Mouse (Mus musculus): ENCODE data around the gene Arhgap24.

The Arhgap24 gene

DNA sequence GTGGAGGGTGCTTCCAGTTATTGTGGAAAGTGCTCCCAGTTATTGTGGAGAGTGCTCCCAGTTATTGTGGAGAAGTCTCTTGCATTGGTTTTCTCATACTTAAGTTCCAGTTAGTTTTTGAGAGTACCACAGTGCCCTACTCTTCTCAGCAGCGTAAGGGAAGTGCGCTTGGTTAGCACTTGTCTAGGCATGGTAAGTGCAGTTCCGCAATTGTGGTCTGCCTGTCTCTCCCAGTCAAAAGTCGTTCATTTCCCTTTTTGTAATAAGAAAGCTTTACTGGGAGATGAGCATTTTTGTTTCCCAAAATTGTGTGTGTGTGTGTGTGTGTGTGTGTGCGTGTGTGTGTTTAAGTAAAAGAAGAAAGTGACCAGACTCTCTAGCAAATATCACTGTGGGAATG, 17.6 kb downstream of the Arhgap24 start:
- DNase-seq (ENCODE audit: low spot score in 2 of 2), result no peak

DNA sequence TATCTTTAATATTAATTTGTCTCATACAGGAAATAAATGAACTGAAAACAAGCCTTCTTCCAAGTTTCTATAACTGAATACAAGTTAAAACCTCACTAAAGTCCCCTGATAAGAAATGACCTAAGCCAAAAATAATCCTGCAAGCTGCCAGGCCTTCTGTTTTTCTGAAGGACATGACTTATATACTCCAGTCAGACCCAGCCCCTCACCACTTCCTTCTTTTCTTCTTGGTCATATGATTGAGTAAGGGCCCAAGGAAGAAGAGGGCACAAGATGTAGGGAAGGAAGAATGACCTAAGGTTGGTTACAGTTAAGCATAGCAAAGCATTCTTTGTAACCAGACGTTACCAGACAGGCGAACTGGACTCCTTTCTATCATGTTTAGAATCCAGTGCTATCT, 21.1 kb downstream of the Arhgap24 start:
- DNase-seq (ENCODE audit: low spot score in 2 of 2), result no peak

DNA sequence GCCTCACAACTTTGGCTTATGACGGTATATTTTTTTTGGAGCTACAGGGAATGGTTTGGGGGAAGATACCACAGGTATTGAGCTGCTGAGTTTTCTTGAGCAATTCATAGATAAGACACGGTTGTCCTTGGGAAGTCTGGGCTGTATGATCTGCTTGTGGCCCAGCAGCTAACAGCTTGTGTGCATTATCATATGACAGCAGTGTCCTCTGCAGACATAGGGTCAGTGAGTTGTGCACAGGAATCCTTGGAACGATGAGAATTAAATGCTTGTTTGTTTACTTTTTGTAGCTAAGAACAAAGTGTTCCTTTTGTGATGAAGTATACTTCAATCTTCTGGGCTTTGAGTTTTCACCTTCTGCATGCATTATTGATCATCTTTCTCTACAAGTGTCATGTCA, 21.9 kb downstream of the Arhgap24 start:
- no peak for DNase-seq (ENCODE audit: low spot score in 2 of 2)

- no peak for DNase-seq (ENCODE audit: low spot score in 2 of 2)
Observed at GRCm38 (mm10) chr5:102503868-102504267, 22.7 kb downstream of the Arhgap24 start.

GRCm38 (mm10) chr5:102504557-102504956, 23.4 kb downstream of the Arhgap24 start:
- no peak for DNase-seq (ENCODE audit: low spot score in 2 of 2)

DNA sequence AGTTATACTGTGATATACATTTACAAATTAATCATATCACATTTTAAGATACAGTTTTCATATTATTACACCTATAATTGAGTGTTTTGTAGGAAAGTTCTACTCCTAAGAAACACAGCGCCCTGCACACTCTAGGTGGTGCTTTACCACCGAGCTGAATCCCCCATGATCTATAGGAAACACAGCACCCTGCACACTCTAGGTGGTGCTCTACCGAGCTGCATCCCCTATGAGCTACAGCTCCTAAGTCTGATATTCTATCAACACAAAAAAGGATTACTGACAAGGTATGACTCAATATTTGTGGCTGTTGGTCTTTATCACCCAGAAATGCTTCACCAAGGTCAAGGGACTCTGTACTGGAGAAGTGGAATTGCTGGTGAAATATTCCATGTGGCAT, 27.0 kb downstream of the Arhgap24 start:
- DNase-seq (ENCODE audit: low spot score in 2 of 2), result no peak

GRCm38 (mm10) chr5:102509381-102509780, 28.2 kb downstream of the Arhgap24 start:
- no peak for DNase-seq (ENCODE audit: low spot score in 2 of 2)

DNA sequence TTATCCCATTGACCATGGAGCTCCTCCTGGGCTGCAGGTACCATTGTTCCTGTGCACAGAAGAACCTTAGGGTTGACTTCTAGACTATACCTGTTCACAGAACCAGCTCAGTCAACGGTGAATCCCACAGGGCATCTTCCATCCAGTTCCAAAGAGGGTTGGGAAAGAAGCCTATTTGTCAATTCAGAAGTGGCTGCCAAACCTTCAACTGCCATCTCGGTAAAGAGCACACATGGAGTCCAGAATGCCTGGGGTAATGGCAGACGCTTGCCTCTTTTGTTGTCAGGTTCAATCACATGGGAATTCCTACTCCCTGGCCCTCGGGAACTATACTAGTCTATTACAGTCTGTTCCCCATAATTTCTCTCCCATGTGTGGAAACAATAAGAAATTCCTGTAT, 30.5 kb downstream of the Arhgap24 start:
- no peak for DNase-seq (ENCODE audit: low spot score in 2 of 2)

GRCm38 (mm10) chr5:102515496-102515895, 34.3 kb downstream of the Arhgap24 start:
- DNase-seq (ENCODE audit: low spot score in 2 of 2), result no peak

DNA sequence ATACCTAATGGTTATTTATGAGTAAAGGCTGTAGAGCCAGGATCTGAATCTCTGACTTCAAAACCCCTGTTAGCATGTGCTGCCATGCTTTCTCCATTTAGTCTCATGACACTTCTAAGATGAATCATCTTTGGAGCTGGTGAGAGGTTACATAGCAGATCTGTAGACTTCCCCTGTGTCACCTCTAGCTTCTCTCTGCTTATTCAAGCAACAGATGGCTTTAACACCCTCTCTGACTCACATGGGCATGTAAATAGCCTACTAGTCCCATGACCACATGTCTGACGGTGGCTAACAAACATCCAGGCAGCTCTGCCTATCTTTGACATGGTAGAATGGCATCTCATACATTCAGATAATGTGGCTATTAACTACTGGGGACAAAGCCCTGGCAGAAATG, 39.3 kb downstream of the Arhgap24 start:
- no peak for DNase-seq (ENCODE audit: low spot score in 2 of 2)

GRCm38 (mm10) chr5:102535311-102535710, 54.1 kb downstream of the Arhgap24 start:
- no peak for DNase-seq (ENCODE audit: low spot score in 2 of 2)

GRCm38 (mm10) chr5:102537819-102538218, 56.6 kb downstream of the Arhgap24 start:
- no peak for DNase-seq (ENCODE audit: low spot score in 2 of 2)

DNA sequence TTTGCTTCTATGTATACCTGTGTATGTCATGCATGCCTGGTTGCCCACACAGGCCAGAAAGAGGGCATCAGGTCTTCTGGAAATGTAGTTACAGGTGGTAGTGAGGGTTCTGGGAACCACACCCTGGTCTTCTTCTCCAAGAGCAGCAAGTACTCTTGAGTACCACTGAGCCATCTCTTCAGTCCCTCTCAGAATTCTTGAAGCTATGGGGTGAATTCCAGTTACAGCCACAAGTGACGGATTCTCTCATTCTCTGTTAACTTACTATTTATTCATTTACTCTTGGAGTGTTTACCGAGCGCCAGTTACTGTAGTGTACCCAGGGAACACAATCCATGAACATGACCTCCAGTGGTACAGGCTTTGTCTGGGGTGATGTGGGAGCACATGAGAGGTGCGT, 65.1 kb downstream of the Arhgap24 start:
- no peak for DNase-seq (ENCODE audit: low spot score in 2 of 2)

- DNase-seq (ENCODE audit: low spot score in 2 of 2), result no peak
Observed at GRCm38 (mm10) chr5:102547786-102548185, 66.6 kb downstream of the Arhgap24 start.

GRCm38 (mm10) chr5:102548382-102548781, 67.2 kb downstream of the Arhgap24 start:
- DNase-seq (ENCODE audit: low spot score in 2 of 2), result no peak

GRCm38 (mm10) chr5:102550211-102550610, 69.0 kb downstream of the Arhgap24 start:
- DNase-seq (ENCODE audit: low spot score in 2 of 2), result no peak

DNA sequence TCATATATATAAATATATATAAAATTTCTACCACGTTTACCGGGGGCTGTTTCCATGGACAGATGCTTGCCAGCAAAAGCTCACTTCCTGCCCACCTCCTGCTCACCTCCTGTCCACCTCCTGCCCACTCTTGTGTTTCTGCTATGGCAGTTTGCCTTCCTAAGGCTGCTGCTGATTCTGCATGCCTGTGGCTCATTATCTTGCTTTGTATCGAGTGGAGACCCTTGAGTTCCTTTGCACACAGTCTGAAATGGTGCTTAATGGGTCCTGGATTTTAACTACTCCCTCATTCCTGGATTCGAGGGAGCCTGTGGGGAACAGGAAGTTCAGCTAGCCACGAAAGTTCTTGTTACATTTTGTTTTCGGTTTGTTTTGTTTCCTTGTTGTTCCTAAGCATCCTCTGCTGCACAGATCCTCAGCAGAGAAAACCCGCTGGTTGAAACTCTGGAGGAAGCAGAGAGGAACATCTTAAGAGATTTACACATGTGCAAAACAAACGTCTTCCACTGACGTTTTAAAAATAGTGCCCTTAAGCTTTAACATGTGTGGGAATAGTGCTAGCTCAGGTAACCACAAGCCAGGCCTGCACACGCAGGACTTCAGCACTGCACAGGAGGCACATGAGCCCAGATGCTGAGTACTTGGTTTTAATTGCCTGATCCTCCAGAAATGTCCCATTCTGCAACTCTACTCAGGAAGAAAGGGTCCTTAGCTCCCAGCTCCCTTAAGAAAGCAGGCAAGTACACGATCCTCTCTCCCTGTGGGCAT, 69.9 kb downstream of the Arhgap24 start:
- no peak for DNase-seq (ENCODE audit: low spot score in 2 of 2)

DNA sequence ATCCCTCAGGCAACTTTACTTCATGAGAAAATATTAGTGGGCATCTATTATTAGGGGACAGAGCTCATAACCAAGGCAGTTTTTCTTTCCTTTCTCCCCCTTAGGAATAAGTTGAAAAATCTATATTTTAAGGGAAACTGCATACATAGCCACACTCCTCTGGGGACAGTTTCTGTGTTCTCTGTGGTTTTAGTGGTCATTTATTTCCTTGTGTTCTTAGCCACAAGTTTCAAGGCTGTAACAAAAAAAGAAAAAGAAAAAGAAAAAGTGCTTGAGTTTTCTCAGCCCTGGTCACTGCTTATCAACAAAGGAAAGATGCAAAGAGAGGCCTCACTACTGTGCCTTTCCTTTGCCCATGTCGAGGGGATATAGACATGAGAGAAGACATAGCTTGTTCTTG, 71.3 kb downstream of the Arhgap24 start:
- DNase-seq (ENCODE audit: low spot score in 2 of 2), result no peak

DNA sequence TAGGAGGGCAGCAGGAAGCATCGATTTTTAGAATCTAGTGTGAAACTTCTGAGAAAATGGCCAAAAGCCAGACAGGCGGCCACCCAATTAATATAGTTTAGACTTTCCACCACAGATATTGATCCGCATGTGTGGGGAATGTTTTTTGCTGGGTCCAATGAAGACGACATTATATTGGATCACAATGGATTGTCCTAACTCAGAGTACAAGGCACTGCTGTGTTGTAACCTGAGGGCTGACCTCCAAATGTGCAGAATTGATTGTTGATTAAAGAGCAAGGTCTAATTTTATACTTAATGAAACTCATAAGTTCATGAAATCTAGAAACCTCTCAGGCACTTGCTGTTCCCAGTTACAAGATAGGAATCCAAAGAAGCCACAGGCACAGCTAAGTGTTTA, 74.8 kb downstream of the Arhgap24 start:
- no peak for DNase-seq (ENCODE audit: low spot score in 2 of 2)

GRCm38 (mm10) chr5:102560270-102560669, 79.1 kb downstream of the Arhgap24 start:
- DNase-seq (ENCODE audit: low spot score in 2 of 2), result no peak

GRCm38 (mm10) chr5:102563971-102564370, 82.8 kb downstream of the Arhgap24 start:
- DNase-seq (ENCODE audit: low spot score in 2 of 2), result no peak

GRCm38 (mm10) chr5:102568764-102569163, 87.6 kb downstream of the Arhgap24 start:
- no peak for DNase-seq (ENCODE audit: low spot score in 2 of 2)

DNA sequence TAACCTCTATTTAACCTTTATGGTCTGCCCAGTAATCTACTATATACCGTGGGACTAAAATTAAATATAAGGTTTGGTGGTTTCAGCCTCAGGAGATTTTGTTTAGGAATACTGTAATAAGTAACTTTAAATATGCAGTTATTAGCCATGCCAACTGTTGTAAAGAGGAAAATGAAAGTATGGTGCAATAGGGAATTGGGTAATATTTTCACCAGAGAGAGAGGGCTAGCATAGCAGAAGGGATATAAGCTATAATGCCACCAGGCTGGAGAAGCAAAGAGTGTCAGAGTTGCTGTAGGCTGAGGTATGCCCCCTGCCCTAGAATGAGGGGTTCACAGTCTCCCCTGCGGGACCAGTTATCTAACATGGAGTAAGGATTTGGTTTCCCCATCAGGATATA, 90.3 kb downstream of the Arhgap24 start:
- no peak for DNase-seq (ENCODE audit: low spot score in 2 of 2)

DNA sequence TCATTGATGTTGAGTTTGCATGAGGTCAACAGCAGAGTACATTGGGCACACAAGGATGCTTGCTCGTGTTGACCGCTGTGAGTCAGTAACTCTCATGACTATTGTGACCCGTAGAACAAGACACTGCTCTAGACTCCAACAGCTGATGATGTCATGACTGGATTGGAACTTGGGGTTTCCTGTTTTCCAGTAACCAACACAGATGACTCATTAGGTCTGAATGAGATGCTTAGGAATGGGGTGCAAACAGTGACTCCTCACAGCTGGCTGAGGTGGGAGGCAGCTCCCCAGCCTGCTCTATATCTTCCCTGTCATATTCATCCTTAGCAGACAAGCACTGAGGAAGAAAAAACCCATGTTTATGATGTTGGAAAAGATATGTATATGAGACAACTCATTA, 95.6 kb downstream of the Arhgap24 start:
- DNase-seq (ENCODE audit: low spot score in 2 of 2), result no peak

Data from urinary bladder, adult 18-20 months (tissue).